Mouse (Mus musculus): ENCODE measurements around the gene Selplg. TPM values are rescaled to one million over a fixed set of nuclear protein-coding genes. Genes with fewer than 3 reads are reported as not detected.

Selplg gene
- polyA plus RNA-seq, 1 experiment from 2014 or later = 14.6 TPM

DNA sequence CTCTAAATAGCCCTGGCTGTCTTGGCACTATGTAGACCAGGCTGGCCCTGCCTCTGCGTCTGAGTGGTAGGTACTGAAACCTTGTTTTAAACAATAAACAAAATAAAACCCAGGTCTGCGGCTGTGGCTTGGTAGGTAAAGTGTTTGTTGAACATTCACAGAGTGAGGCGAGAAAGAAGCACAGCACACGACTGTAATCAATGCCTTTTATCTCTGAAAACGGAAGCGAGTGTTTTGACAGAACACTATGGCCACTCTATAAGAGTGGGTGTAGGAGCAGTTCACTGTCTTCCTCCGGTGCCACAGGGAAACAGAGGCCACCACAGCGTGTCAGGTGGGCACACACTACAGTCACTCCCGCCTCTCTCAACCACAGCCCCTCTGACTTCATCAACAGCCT, 9.8 kb upstream of the Selplg start:
- Histone ChIP-seq H3K27me3 (replicated peaks; ENCODE audit: insufficient read depth, low read length) (no peaks in the 10 kb centered on the region), H3K9me3 (ENCODE audit: low read length) (no peaks in the 10 kb centered on the region), H3K4me3 (ENCODE audit: low read depth, low read length) (no peak overlapping the region), H3K4me1 (ENCODE audit: insufficient read depth, low read depth, low read length) (no peaks in the 10 kb centered on the region), H3K4me2 (replicated peaks; ENCODE audit: low read depth, low read length) (no peak overlapping the region), H3K36me3 (ENCODE audit: insufficient read depth, low read length) (peaks cover 40% of the 10 kb centered on the region), H3K9ac (replicated peaks; ENCODE audit: low read depth) (no peak overlapping the region), H3K27ac (ENCODE audit: low read length) (no peak overlapping the region)
- TF ChIP-seq CTCF (IDR thresholded peaks at IDR 0.05) (no peak), EP300 (IDR thresholded peaks at IDR 0.05) (no peak)
- WGBS = 69% methylated on average over 9 of the region's 9 CpGs
- ATAC-seq = no peak
- no peak for DNase-seq (ENCODE audit: low spot score)

DNA sequence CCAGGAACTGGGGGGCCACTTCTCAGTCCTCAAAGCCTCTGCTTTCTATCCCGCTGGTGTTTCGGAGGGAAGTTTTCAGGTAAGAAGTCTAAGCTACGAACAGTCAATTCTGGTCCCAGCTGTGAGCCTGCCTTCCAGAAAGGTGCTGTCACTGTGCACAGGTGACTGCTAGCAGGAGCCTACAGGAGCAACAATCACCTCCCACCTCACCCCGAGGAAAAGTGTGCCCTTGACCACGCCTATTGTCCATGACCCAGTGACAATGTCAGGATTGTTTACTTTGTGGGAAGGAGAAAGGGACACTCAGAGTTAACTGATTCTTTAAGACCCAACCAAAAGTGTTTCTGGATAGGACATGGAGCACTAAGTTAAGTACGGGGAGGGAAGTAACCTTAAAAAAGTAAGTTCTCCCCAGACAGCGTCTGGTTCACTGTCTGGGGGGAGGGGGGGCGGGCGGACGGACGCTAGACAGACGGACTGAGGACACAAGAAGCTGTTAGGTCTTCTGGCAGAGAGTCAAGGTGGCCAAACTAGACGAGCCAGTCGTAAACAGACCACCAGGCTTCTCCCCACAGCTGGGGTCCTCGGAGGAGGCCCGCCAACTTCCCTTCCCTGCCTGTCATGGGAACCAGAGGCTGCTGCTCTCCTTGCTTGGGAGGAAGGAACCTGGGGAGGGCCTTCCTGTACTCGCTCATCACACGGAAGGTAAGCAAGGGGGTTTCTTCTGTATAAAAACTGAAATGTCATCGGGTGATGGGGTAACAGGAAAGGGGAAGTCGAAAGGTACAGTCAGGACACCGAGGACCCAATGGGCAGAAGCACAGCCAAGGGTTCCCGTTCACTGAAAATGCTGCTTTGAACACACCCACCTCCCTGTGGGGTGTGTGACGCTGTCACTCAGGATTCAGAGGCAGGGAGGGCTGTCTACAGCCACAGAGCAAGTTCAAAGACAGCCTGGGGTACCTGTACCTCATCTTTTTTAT, 9.1 kb upstream of the Selplg start:
- Histone ChIP-seq H3K4me1 (ENCODE audit: insufficient read depth, low read depth, low read length) (no peaks in the 10 kb centered on the region), H3K4me2 (replicated peaks; ENCODE audit: low read depth, low read length) (no peak overlapping the region), H3K9ac (replicated peaks; ENCODE audit: low read depth) (no peak overlapping the region), H3K4me3 (ENCODE audit: low read depth, low read length) (no peak overlapping the region), H3K36me3 (ENCODE audit: insufficient read depth, low read length) (peaks cover 33% of the 10 kb centered on the region), H3K27me3 (replicated peaks; ENCODE audit: insufficient read depth, low read length) (no peaks in the 10 kb centered on the region), H3K27ac (ENCODE audit: low read length) (no peak overlapping the region), H3K9me3 (ENCODE audit: low read length) (no peaks in the 10 kb centered on the region)
- TF ChIP-seq EP300 (IDR thresholded peaks at IDR 0.05) (no peak), CTCF (IDR thresholded peaks at IDR 0.05) (no peak)
- ATAC-seq (no peak), DNase-seq (ENCODE audit: low spot score) (peak; percentile 33)
- 51% methylated on average over 23 of the region's 23 CpGs for WGBS

DNA sequence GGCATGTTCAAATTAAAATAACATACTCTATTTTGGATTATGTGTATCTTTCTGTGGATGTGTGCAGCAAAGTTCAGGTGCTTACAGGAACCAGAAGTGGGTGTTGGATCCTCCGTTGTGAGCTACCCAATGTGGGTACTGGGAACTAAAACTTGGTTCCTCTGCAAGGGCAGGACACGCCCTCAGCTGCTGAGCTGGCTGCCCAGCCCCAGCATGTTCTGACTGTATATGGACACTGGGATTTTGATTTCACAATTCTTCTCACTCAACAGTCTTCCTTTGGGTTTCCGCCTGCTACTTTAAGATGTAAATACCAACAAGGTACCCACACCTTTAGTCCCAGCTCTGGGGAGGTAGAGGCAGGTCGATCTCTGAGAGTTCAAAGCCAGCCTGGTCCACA, 8.0 kb upstream of the Selplg start:
- Histone ChIP-seq H3K4me3 (ENCODE audit: low read depth, low read length) (no peak overlapping the region), H3K36me3 (ENCODE audit: insufficient read depth, low read length) (peaks cover 22% of the 10 kb centered on the region), H3K27ac (ENCODE audit: low read length) (no peak overlapping the region), H3K9me3 (ENCODE audit: low read length) (no peaks in the 10 kb centered on the region), H3K9ac (replicated peaks; ENCODE audit: low read depth) (no peak overlapping the region), H3K4me1 (ENCODE audit: insufficient read depth, low read depth, low read length) (no peaks in the 10 kb centered on the region), H3K27me3 (replicated peaks; ENCODE audit: insufficient read depth, low read length) (no peaks in the 10 kb centered on the region), H3K4me2 (replicated peaks; ENCODE audit: low read depth, low read length) (no peak overlapping the region)
- 88% methylated on average over 4 of the region's 4 CpGs for WGBS
- ATAC-seq (peak; percentile 25; the same call in 1 of the 2 replicates), DNase-seq (ENCODE audit: low spot score) (peak; percentile 30)
- TF ChIP-seq CTCF (IDR thresholded peaks at IDR 0.05) (no peak), EP300 (IDR thresholded peaks at IDR 0.05) (no peak)

DNA sequence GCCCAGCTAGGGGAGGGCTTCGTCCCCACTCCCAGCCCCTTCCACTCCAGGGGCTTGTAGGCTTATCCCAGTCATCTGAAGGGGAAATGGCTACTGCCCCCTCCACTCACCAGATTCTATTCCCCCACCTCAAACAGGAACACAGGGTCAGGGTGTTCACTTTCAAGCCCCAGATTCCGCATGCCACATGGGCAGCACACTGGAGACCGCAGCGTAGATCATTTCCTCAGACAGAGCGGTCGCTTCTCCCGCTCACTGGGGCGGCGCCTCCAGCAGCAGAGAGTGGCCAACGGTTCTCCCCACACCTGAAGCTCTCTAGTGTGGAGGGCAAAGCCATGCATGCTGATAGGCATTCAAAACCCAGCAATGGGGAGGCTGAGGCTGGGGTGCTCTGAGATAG, 4.5 kb upstream of the Selplg start:
- Histone ChIP-seq H3K4me2 (replicated peaks; ENCODE audit: low read depth, low read length) (no peak overlapping the region), H3K27me3 (replicated peaks; ENCODE audit: insufficient read depth, low read length) (no peaks in the 10 kb centered on the region), H3K4me3 (ENCODE audit: low read depth, low read length) (no peak overlapping the region), H3K4me1 (ENCODE audit: insufficient read depth, low read depth, low read length) (no peaks in the 10 kb centered on the region), H3K27ac (ENCODE audit: low read length) (no peak overlapping the region), H3K9ac (replicated peaks; ENCODE audit: low read depth) (no peak overlapping the region), H3K36me3 (ENCODE audit: insufficient read depth, low read length) (0 out of 2 replicates have a peak, but pooled peaks cover 2% of the 10 kb centered on the region), H3K9me3 (ENCODE audit: low read length) (no peaks in the 10 kb centered on the region)
- ATAC-seq (no peak), DNase-seq (ENCODE audit: low spot score) (no peak)
- TF ChIP-seq EP300 (IDR thresholded peaks at IDR 0.05) (no peak), CTCF (IDR thresholded peaks at IDR 0.05) (no peak)
- 76% methylated on average over 10 of the region's 10 CpGs for WGBS

GRCm38 (mm10) chr5:113833316-113833947, 988 bp upstream of the Selplg start:
- Histone ChIP-seq H3K9ac (replicated peaks; ENCODE audit: low read depth) (no peak overlapping the region), H3K4me2 (replicated peaks; ENCODE audit: low read depth, low read length) (no peak overlapping the region), H3K4me1 (ENCODE audit: insufficient read depth, low read depth, low read length) (no peaks in the 10 kb centered on the region), H3K27ac (ENCODE audit: low read length) (no peak overlapping the region), H3K36me3 (ENCODE audit: insufficient read depth, low read length) (no peaks in the 10 kb centered on the region), H3K9me3 (ENCODE audit: low read length) (no peaks in the 10 kb centered on the region), H3K27me3 (replicated peaks; ENCODE audit: insufficient read depth, low read length) (no peaks in the 10 kb centered on the region), H3K4me3 (ENCODE audit: low read depth, low read length) (no peak overlapping the region)
- no peak for TF ChIP-seq EP300 (IDR thresholded peaks at IDR 0.05)
- TF ChIP-seq CTCF (IDR thresholded peaks at IDR 0.05) = no peak
- DNase-seq (ENCODE audit: low spot score) (no peak), ATAC-seq (no peak)
- WGBS = 45% methylated on average over 16 of the region's 16 CpGs

DNA sequence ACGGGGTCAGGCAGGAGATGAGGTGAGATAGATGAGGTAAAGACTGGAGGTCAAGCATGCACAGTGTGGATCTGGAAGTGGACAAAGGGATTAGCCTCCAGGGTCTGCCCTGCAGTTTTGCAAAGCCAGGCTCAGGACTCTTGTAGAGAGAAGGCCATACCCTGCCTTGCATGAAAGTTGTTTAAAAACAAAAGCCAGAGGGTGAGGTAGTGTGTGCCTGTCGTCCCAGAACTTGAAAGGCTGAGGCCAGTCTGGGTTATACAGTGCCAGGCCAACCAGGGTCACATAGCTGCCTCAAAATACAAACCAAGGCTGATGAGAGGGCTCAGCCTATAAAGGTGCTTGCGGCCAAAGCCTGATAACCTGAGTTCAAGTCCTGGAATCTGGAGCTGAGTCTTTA, 703 bp downstream of the Selplg start:
- DNase-seq (ENCODE audit: low spot score) = no peak
- Histone ChIP-seq H3K4me3 (ENCODE audit: low read depth, low read length) (no peak overlapping the region), H3K36me3 (ENCODE audit: insufficient read depth, low read length) (no peaks in the 10 kb centered on the region), H3K27ac (ENCODE audit: low read length) (no peak overlapping the region), H3K4me1 (ENCODE audit: insufficient read depth, low read depth, low read length) (no peaks in the 10 kb centered on the region), H3K9ac (replicated peaks; ENCODE audit: low read depth) (no peak overlapping the region), H3K27me3 (replicated peaks; ENCODE audit: insufficient read depth, low read length) (no peaks in the 10 kb centered on the region), H3K9me3 (ENCODE audit: low read length) (no peaks in the 10 kb centered on the region), H3K4me2 (replicated peaks; ENCODE audit: low read depth, low read length) (no peak overlapping the region)
- 43% methylated on average over 3 of the region's 3 CpGs for WGBS
- ATAC-seq = no peak
- TF ChIP-seq CTCF (IDR thresholded peaks at IDR 0.05) (no peak), EP300 (IDR thresholded peaks at IDR 0.05) (no peak)
